Mouse (Mus musculus) left cerebral cortex, adult 2 months (tissue): ENCODE results near the gene Zfp174. TPM values are rescaled to one million over a fixed set of nuclear protein-coding genes. Genes with fewer than 3 reads are reported as not detected.
"Not testable (repeated sequence)": the region's sequence is repeated elsewhere in the genome, so short reads cannot be mapped to it uniquely, and the experiment has no call there.

Experiments
- DNase-seq, 2 experiments: peaks; one replicate each; pipeline ENCODE4 v3.0.0; 2021 to 2022; ENCODE audit warnings: low spot score in 2 of 2, mixed read lengths in 1 of 2; ENCODE audit errors: extremely low spot score in 1 of 2
- H3K27ac ChIP-seq: fragments of 200-600 bp; 2 replicates; pipeline ENCODE4 v1.8.1; 2022
- H3K4me3 ChIP-seq: fragments of 200-600 bp; 2 replicates; pipeline ENCODE4 v1.8.1; 2022
- CTCF ChIP-seq: fragments of 200-600 bp; IDR thresholded peaks from 2 replicates; pipeline ENCODE4 v1.8.1; 2022; ENCODE audit warnings: antibody characterized with exemption, mild to moderate bottlenecking, moderate library complexity
- intact Hi-C: fragments of 180-260 bp; cut with DNase I; formaldehyde crosslinking; loops from one replicate; pipeline ENCODE4 v1.15.1; 2025
- total RNA-seq, 2 experiments: library from RNA; stranded (reverse); gene quantifications; 2 replicates each; pipeline ENCODE4 v1.2.3; 2021

Zfp174 gene
- total RNA-seq, 2 experiments from 2014 or later: 4.0 to 5.0 TPM

DNA sequence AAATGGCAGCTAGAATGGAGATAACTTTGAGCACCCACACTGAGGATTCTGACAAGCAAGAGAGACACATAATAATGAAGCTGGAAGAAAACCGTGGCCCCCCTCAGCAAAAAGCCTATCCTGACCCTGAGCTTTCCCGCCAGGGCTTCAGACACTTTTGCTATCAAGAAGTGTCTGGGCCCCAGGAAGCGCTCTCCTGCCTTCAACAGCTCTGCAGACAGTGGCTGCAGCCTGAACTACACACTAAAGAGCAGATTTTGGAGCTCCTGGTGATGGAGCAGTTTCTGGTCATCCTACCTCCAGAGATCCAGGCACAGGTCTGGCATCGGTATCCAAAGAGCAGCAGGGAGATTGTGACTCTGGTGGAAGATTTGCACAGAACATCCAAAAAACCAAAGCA is 803 bp downstream of the Zfp174 start:
- intact Hi-C loops: loop anchor here (1.0 to 10.0 kb wide), 3 partner anchors 24 to 103 kb away; partner anchors contain the start of genes 1700037C18Rik, Cluap1, Naa60 and Zfp263
- no peak overlapping the region for H3K27ac ChIP-seq
- no peak for TF ChIP-seq CTCF
- H3K4me3 ChIP-seq: peak overlapping the region; percentile 73
- DNase-seq: no peak

DNA sequence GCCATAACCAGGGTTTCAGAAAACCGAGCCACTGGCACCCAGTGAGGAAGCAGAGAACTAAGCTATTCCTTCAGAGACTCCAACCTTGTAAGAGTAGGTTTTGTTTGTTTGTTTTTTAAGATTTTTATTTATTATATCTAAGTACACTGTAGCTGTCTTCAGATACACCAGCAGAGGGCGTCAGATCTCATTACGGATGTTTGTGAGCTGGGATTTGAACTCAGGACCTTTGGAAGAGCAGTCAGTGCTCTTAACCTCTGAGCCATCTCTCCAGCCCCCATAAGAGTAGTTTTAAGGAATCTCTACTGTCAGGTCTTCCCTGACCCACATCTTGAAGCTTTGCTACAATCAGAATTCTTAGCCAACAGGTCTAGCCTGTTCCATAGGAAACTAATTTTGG is 1.3 kb downstream of the Zfp174 start:
- peak; percentile 28 for TF ChIP-seq CTCF
- Histone ChIP-seq H3K4me3 (no peak overlapping the region), H3K27ac (no peak overlapping the region)
- intact Hi-C loops: loop anchor here (10.0 kb wide), 1 partner anchor 104 kb away; the partner anchor contains the start of gene Zfp263
- no peak for DNase-seq

- intact Hi-C loops, H3K4me3 ChIP-seq, H3K27ac ChIP-seq, DNase-seq: not testable (repeated sequence)
Measured at GRCm38 (mm10) chr16:3851301-3851700, 4.2 kb downstream of the Zfp174 start.

- Histone ChIP-seq H3K4me3 (no peak overlapping the region), H3K27ac (no peak overlapping the region)
- no peak for TF ChIP-seq CTCF
- DNase-seq: no peak
- intact Hi-C loops: no loop called here
Measured at GRCm38 (mm10) chr16:3852586-3852985, 5.5 kb downstream of the Zfp174 start.

DNA sequence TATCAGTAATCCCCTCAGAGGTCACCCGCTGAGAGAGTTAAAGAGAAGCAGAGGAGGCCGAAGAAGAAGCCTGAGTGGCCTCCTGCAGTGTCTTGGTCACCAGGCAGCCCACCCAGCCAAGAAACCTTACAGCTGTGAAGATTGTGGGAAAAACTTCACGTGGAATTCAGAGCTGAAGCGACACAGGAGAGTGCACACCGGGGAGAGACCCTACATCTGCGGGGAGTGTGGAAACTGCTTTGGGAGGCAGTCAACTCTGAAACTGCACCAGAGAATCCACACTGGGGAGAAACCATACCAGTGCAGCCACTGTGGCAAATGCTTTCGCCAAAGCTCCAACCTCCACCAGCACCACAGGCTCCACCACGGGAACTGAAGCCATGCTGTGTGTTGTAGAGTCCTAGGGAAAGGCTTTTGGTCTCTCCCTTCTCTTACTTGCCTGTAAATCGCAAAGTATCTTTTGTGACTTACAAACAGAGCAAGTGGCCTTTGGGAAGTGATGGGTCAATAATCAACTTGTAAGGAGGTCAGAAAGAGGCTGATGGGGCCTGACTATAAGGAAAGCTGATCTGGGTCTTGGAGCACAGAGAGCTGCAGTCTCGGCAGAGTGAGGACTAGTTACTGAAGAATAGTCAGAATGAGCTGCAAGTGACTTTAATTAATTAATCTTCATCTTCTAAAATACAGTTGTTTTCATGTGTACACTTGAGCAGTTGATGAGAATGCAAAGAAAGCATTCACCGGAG is 7.5 kb downstream of the Zfp174 start:
- Histone ChIP-seq H3K4me3 (no peak overlapping the region), H3K27ac (no peak overlapping the region)
- no peak for DNase-seq
- intact Hi-C loops: no loop called here
- no peak for TF ChIP-seq CTCF

DNA sequence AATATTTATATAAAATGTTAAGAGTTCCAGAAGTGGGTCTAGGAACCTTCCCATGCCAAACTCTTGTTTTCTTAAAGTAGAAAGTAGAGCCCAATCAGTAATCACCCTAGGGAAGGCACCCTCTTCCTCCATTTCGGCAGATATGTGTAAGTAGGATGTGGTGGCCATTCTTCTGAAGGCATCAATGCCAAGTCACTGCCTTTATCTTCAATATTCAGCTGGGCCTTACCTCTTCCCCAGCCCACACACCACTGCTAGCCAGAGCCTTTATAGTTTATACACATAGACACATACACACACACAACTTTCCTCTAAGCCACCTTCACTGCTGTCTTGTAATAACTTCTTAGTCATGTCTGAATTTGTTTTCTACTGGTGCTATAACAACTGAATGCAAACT is 8.7 kb downstream of the Zfp174 start:
- Histone ChIP-seq H3K4me3 (no peak overlapping the region), H3K27ac (no peak overlapping the region)
- no peak for DNase-seq
- TF ChIP-seq CTCF: no peak
- intact Hi-C loops: no loop called here

GRCm38 (mm10) chr16:3859254-3859653 is 12.2 kb downstream of the Zfp174 start:
- no peak for TF ChIP-seq CTCF
- Histone ChIP-seq H3K4me3 (no peak overlapping the region), H3K27ac (no peak overlapping the region)
- no peak for DNase-seq
- intact Hi-C loops: no loop called here

GRCm38 (mm10) chr16:3871815-3872214 is 24.7 kb downstream of the Zfp174 start:
- DNase-seq: no peak
- no peak for TF ChIP-seq CTCF
- intact Hi-C loops: loop anchor here (1.0 kb wide), 1 partner anchor 25 kb away; the partner anchor contains the start of gene Zfp174
- H3K27ac ChIP-seq: peak overlapping the region; percentile 47
- H3K4me3 ChIP-seq: peak overlapping the region; percentile 55

DNA sequence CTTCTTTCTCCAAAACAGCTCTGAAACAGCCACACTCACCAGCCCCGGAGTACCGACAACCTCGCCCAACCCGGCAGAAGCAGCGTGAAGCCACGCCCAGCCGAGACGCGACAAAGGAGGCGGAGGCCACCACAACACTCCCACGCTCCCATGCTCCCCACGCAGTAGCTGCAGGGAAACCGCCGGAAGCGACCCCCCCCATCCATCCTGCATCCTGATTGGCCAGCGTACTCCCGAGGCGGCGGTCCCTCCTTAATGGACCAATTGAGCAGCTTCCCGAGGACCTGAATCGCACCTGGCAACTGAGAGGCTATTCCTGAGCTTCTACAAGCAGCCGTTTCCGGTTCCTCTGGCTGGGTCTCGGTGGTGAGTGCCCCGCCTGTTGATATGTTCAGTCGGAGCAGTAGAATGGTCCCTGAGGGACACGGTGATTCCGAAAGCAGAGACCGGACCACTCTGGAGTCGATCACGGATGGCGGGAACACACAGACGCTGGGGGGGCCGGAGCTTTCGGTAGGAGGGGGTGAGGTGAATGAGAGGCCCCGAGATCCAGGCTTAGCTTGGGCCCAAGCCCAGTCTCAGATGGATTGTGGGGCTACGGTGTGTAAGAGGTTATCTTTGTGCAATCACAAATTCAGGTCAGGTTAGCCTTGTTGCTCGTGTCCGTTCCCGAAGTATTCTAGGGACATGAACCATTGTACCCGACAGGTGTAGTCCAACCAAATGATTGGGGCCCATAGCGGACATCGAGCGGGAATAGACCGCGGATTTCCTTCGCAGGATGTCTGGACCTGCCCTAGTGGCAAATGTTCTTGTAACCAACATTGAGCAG is 25.4 kb downstream of the Zfp174 start, which contains the start of gene Naa60:
TSS of gene Naa60 (plus strand) at position 160 of the 832 bp plus-strand sequence.
- intact Hi-C loops: loop anchor here (1.0 kb wide), 1 partner anchor 25 kb away; the partner anchor contains the start of gene Zfp174
- peak within 1 kb of the TSS; percentile 47 for H3K27ac ChIP-seq
- DNase-seq: peak; percentile 85 to 89

DNA sequence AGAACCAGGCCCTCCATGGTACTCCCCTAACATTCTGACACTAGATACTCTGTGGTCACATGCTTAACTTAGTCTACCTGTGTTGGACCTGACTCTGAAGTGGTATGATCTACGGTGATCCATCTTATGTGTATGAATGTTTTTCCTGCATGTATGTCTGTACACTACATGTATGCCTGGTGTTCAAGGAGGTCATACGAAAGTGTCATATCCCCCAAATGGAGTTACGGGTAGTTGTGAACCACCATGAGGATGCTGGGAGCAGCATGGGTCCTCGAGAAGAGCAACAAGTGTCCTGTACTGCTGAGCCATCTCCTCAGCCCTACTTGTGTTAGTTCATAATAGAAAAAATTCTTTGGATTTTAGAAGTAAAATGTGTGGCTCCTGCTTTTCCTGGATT is 29.3 kb downstream of the Zfp174 start:
- intact Hi-C loops: no loop called here
- Histone ChIP-seq H3K27ac (no peak overlapping the region), H3K4me3 (no peak overlapping the region)
- DNase-seq: no peak
- no peak for TF ChIP-seq CTCF

More for the DNA sequence above, 25.4 kb downstream of the Zfp174 start, which contains the start of gene Naa60:
- H3K4me3 ChIP-seq: peak within 1 kb of the TSS; percentile 55
- no peak for TF ChIP-seq CTCF

DNA sequence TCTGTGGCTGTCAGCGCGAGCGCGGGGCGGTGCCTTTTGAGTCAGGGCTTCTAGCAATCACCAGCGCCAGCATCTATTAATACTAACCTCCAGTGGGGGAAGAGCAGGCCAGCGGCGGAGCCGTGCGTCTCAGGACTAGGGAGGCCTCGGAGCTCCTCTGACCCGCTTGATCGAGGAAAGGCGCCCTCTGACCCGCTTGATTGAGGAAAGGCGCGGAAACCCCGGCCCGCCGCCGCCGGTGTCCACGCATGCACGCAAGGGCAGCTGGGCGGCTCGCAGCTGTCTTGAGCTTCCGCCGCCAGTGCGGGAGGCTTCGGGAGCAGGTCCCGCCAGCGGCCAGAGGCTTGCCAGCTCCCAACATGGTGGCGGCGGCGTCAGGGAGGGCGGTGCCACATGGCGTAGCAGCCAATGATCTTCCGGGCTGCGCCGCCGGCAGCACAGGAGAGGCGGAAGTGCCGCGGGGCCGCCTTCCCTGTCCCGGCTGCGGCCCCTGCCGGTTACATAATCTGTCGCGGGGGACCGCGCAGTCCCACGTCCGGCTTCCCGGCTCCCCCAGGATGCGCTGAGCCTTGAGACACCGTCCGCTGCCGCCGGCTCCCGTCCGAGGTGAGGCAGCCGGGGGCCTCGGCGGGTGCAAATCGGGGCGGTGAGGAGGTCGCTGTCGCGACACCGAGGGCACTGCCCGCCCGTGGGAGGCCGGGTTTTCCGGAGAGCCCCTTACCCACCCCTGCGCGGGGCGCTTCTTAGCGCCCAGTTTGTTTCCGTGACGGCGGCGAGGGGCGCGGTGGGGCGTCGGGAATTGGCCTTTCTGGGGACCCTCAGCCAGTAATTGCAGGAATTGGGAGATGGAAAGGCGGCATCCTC is 37.4 kb downstream of the Zfp174 start, which contains the start of the genes Zfp597 and Gm20695:
TSS of gene Zfp597 (minus strand) at position 361 of the 864 bp plus-strand sequence.
TSS of gene Gm20695 (plus strand) at position 448 of the 864 bp plus-strand sequence.
- peak within 1 kb of the TSS; percentile 98 for H3K27ac ChIP-seq
- peak; percentile 95 to 97 for DNase-seq
- peak within 1 kb of the TSS; percentile 98 for H3K4me3 ChIP-seq
- peak; percentile 32 for TF ChIP-seq CTCF
- intact Hi-C loops: loop anchor here (1.0 kb wide), 2 partner anchors 24 to 140 kb away; partner anchors contain the start of genes 1700037C18Rik, Cluap1 and Zfp263
